Mouse (Mus musculus): ENCODE results near the gene Slit3.

DNA sequence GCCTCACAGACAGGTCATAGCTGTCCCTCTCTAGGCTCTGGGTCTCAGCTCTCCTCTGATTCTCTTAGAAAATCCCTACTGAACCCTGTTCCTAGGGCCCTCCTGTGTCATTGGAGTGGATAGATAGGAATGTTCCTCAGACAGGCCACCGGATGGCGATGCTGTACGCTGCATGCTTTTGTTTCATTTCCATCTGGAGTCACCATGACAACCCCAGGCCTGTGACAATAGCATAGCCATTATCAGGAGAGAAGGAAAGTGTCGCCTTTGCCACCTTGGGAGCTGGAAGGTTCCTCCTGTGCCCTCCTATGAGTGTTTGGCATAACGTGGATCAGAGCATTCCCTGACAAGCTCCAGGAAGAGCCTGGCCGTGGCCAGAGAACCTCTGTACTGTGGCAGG lies 482.9 kb downstream of the Slit3 start:
- TF ChIP-seq CTCF (conservative IDR thresholded peaks at IDR 0.05; ENCODE audit: low read length) = no peak; the same call in 1 of the 2 replicates
- TF ChIP-seq POU5F1 (IDR thresholded peaks at IDR 0.05; ENCODE audit: borderline replicate concordance, low read length) = no peak

Measured in E14TG2a.4 (cell line).